ENCODE assay signal across 21 mouse cellular contexts in genomic region chr3:62379946-62380345, GRCm38 (mm10). TPM values are rescaled to one million over a fixed set of nuclear protein-coding genes. Genes with fewer than 3 reads are reported as not detected.
DNase-seq lines count a peak whose midpoint lies in the region; ATAC-seq and TF ChIP-seq lines count a peak whose summit lies in the region.
"Had no signal": no experiment of that assay in that cellular context is flagged by ENCODE, and none has a peak within 500 bp of the region (broad histone marks: within the 10 kb centered on the region; RNA-seq: fewer than 3 reads in every experiment).

No protein-coding gene starts in this region.

- H3K4me3 ChIP-seq in intestine, embryonic 16.5 days (ENCODE audit: low read length), result no peak overlapping the region
- no peak overlapping the region for H3K4me3 ChIP-seq in intestine, postnatal 0 days (ENCODE audit: low read depth, low read length)
- H3K4me3 ChIP-seq in neural tube, embryonic 11.5 days (ENCODE audit: low read depth, low read length), result no peak overlapping the region
- no peak overlapping the region for H3K4me3 ChIP-seq in neural tube, embryonic 15.5 days (replicated peaks)
- no peak overlapping the region for H3K4me3 ChIP-seq in lung, postnatal 0 days (ENCODE audit: low read depth, low read length)
- H3K4me3 ChIP-seq in hindbrain, embryonic 11.5 days (ENCODE audit: low read depth, low read length), result no peak overlapping the region
- H3K4me3 ChIP-seq in hindbrain, embryonic 13.5 days, result no peak overlapping the region
- H3K4me3 ChIP-seq: embryonic facial prominence, embryonic 10.5 days; forebrain, embryonic 15.5 days; hindbrain, embryonic 10.5 days had no signal

- H3K4me1 ChIP-seq in intestine, embryonic 16.5 days (ENCODE audit: control insufficient read depth, insufficient read depth, low read length), result peaks cover 8% of the 10 kb centered on the region; the same call in 1 of the 2 replicates
- H3K4me1 ChIP-seq in intestine, postnatal 0 days (replicated peaks; ENCODE audit: control insufficient read depth, insufficient read depth, low read length), result 0 out of 2 replicates have a peak, but pooled peaks cover 8% of the 10 kb centered on the region
- 0 out of 2 replicates have a peak, but pooled peaks cover 5% of the 10 kb centered on the region for H3K4me1 ChIP-seq in neural tube, embryonic 11.5 days (ENCODE audit: control insufficient read depth, insufficient read depth, low read length)
- H3K4me1 ChIP-seq in neural tube, embryonic 15.5 days, result 0 out of 2 replicates have a peak, but pooled peaks cover 3% of the 10 kb centered on the region
- no peaks in the 10 kb centered on the region for H3K4me1 ChIP-seq in lung, postnatal 0 days (ENCODE audit: insufficient read depth, low read depth, low read length)
- no peaks in the 10 kb centered on the region for H3K4me1 ChIP-seq in hindbrain, embryonic 11.5 days (replicated peaks; ENCODE audit: control insufficient read depth, insufficient read depth, low read length)
- H3K4me1 ChIP-seq in hindbrain, embryonic 13.5 days (replicated peaks), result no peaks in the 10 kb centered on the region
- H3K4me1 ChIP-seq: forebrain, embryonic 15.5 days had no signal

- TF ChIP-seq EP300 in lung, postnatal 0 days (IDR thresholded peaks at IDR 0.05), result peak; percentile 98

- no peak for DNase-seq in neural tube, embryonic 11.5 days (ENCODE audit: low spot score)
- peak; percentile 46 for DNase-seq in lung, postnatal 0 days (ENCODE audit: low spot score)
- DNase-seq in yolk sac, embryonic 10.5 days (ENCODE audit: low spot score), result peak; percentile 43
- DNase-seq in hindbrain, embryonic 11.5 days (ENCODE audit: low spot score), result no peak
- DNase-seq: adrenal gland, postnatal 36 days; cerebellum, adult 11-12 months; cerebellum, postnatal 14 days; kidney, adult 18-20 months; kidney, postnatal 25 days; layer of hippocampus, postnatal 36 days; midbrain, embryonic 14.5 days; right cerebral cortex, postnatal 14 days; spleen, adult 18-20 months; thymus, postnatal 14 days had no signal

- WGBS in intestine, embryonic 16.5 days, result 28% methylated on average over 5 of the region's 5 CpGs
- 29% methylated on average over 5 of the region's 5 CpGs for WGBS in intestine, postnatal 0 days
- 29% methylated on average over 5 of the region's 5 CpGs for WGBS in neural tube, embryonic 11.5 days
- 33% methylated on average over 5 of the region's 5 CpGs for WGBS in neural tube, embryonic 15.5 days
- WGBS in lung, postnatal 0 days, result 32% methylated on average over 5 of the region's 5 CpGs
- 69% methylated on average over 5 of the region's 5 CpGs for WGBS in hindbrain, embryonic 11.5 days
- WGBS in hindbrain, embryonic 13.5 days, result 70% methylated on average over 5 of the region's 5 CpGs

- H3K9ac ChIP-seq in intestine, embryonic 16.5 days (ENCODE audit: low read depth, low read length), result no peak overlapping the region
- no peak overlapping the region for H3K9ac ChIP-seq in intestine, postnatal 0 days (ENCODE audit: low read depth, low read length)
- no peak overlapping the region for H3K9ac ChIP-seq in neural tube, embryonic 11.5 days (ENCODE audit: low read length)
- H3K9ac ChIP-seq in neural tube, embryonic 15.5 days (replicated peaks), result no peak overlapping the region
- H3K9ac ChIP-seq in lung, postnatal 0 days (replicated peaks; ENCODE audit: low read depth), result no peak overlapping the region
- H3K9ac ChIP-seq in hindbrain, embryonic 11.5 days (ENCODE audit: low read depth, low read length), result no peak overlapping the region
- H3K9ac ChIP-seq in hindbrain, embryonic 13.5 days, result no peak overlapping the region
- H3K9ac ChIP-seq: forebrain, embryonic 15.5 days had no signal

- no peak overlapping the region for H3K27ac ChIP-seq in intestine, embryonic 16.5 days (ENCODE audit: low read length)
- no peak overlapping the region for H3K27ac ChIP-seq in intestine, postnatal 0 days (ENCODE audit: low read depth, low read length)
- no peak overlapping the region for H3K27ac ChIP-seq in neural tube, embryonic 11.5 days (ENCODE audit: low read depth, low read length)
- no peak overlapping the region for H3K27ac ChIP-seq in neural tube, embryonic 15.5 days (replicated peaks)
- peak overlapping the region; percentile 66; the same call in 1 of the 2 replicates for H3K27ac ChIP-seq in lung, postnatal 0 days (ENCODE audit: low read length)
- no peak overlapping the region for H3K27ac ChIP-seq in hindbrain, embryonic 11.5 days (ENCODE audit: low read depth, low read length)
- H3K27ac ChIP-seq in hindbrain, embryonic 13.5 days, result no peak overlapping the region
- H3K27ac ChIP-seq: embryonic facial prominence, embryonic 10.5 days; forebrain, embryonic 15.5 days; hindbrain, embryonic 10.5 days had no signal

- H3K27me3 ChIP-seq in intestine, embryonic 16.5 days (replicated peaks; ENCODE audit: control insufficient read depth, insufficient read depth, low read length), result no peaks in the 10 kb centered on the region
- no peaks in the 10 kb centered on the region for H3K27me3 ChIP-seq in intestine, postnatal 0 days (replicated peaks; ENCODE audit: control insufficient read depth, insufficient read depth, low read length)
- H3K27me3 ChIP-seq in neural tube, embryonic 11.5 days (ENCODE audit: control insufficient read depth, insufficient read depth, low read length), result no peaks in the 10 kb centered on the region
- H3K27me3 ChIP-seq in neural tube, embryonic 15.5 days (replicated peaks), result no peaks in the 10 kb centered on the region
- H3K27me3 ChIP-seq in lung, postnatal 0 days (replicated peaks; ENCODE audit: insufficient read depth, low read length), result no peaks in the 10 kb centered on the region
- H3K27me3 ChIP-seq in hindbrain, embryonic 11.5 days (ENCODE audit: control insufficient read depth, insufficient read depth, low read length), result no peaks in the 10 kb centered on the region
- H3K27me3 ChIP-seq in hindbrain, embryonic 13.5 days, result no peaks in the 10 kb centered on the region
- H3K27me3 ChIP-seq: forebrain, embryonic 15.5 days had no signal

- TF ChIP-seq CTCF in intestine, postnatal 0 days (IDR thresholded peaks at IDR 0.05; ENCODE audit: low read depth), result no peak
- TF ChIP-seq CTCF in lung, postnatal 0 days (IDR thresholded peaks at IDR 0.05), result no peak

- no peak overlapping the region for H3K4me2 ChIP-seq in intestine, embryonic 16.5 days (ENCODE audit: low read depth, low read length)
- no peak overlapping the region for H3K4me2 ChIP-seq in intestine, postnatal 0 days (replicated peaks; ENCODE audit: low read depth)
- no peak overlapping the region for H3K4me2 ChIP-seq in neural tube, embryonic 11.5 days (ENCODE audit: low read depth)
- no peak overlapping the region for H3K4me2 ChIP-seq in neural tube, embryonic 15.5 days
- H3K4me2 ChIP-seq in lung, postnatal 0 days (replicated peaks; ENCODE audit: low read depth, low read length), result no peak overlapping the region
- H3K4me2 ChIP-seq in hindbrain, embryonic 11.5 days (replicated peaks; ENCODE audit: low read depth, low read length), result no peak overlapping the region
- H3K4me2 ChIP-seq in hindbrain, embryonic 13.5 days, result no peak overlapping the region
- H3K4me2 ChIP-seq: forebrain, embryonic 15.5 days had no signal

- peak; percentile 10; the same call in 1 of the 2 replicates for ATAC-seq in intestine, embryonic 16.5 days
- ATAC-seq in intestine, postnatal 0 days, result no peak
- ATAC-seq in neural tube, embryonic 11.5 days (ENCODE audit: insufficient read depth, low FRiP score, low TSS enrichment), result peak; percentile 4; the same call in 1 of the 2 replicates
- no peak for ATAC-seq in neural tube, embryonic 15.5 days (ENCODE audit: low FRiP score)
- peak; percentile 92 for ATAC-seq in lung, postnatal 0 days
- no peak for ATAC-seq in hindbrain, embryonic 11.5 days (ENCODE audit: low FRiP score)
- no peak for ATAC-seq in hindbrain, embryonic 13.5 days (ENCODE audit: low FRiP score)
- ATAC-seq: forebrain, embryonic 15.5 days had no signal

- H3K9me3 ChIP-seq in intestine, embryonic 16.5 days (ENCODE audit: control insufficient read depth, low read length), result no peaks in the 10 kb centered on the region
- H3K9me3 ChIP-seq in intestine, postnatal 0 days (ENCODE audit: control insufficient read depth), result no peaks in the 10 kb centered on the region
- no peaks in the 10 kb centered on the region for H3K9me3 ChIP-seq in neural tube, embryonic 11.5 days (ENCODE audit: control insufficient read depth, low read length)
- no peaks in the 10 kb centered on the region for H3K9me3 ChIP-seq in neural tube, embryonic 15.5 days (replicated peaks)
- no peaks in the 10 kb centered on the region for H3K9me3 ChIP-seq in lung, postnatal 0 days (ENCODE audit: low read length)
- no peaks in the 10 kb centered on the region for H3K9me3 ChIP-seq in hindbrain, embryonic 11.5 days (ENCODE audit: control insufficient read depth, low read length)
- H3K9me3 ChIP-seq in hindbrain, embryonic 13.5 days, result no peaks in the 10 kb centered on the region
- H3K9me3 ChIP-seq: embryonic facial prominence, embryonic 10.5 days; forebrain, embryonic 15.5 days; hindbrain, embryonic 10.5 days had no signal

- H3K36me3 ChIP-seq in intestine, embryonic 16.5 days (ENCODE audit: control insufficient read depth, insufficient read depth, low read length), result no peaks in the 10 kb centered on the region
- H3K36me3 ChIP-seq in intestine, postnatal 0 days (ENCODE audit: control insufficient read depth, insufficient read depth), result peaks cover 14% of the 10 kb centered on the region; the same call in 1 of the 2 replicates
- no peaks in the 10 kb centered on the region for H3K36me3 ChIP-seq in neural tube, embryonic 11.5 days (ENCODE audit: control insufficient read depth, insufficient read depth, low read length)
- no peaks in the 10 kb centered on the region for H3K36me3 ChIP-seq in neural tube, embryonic 15.5 days
- no peaks in the 10 kb centered on the region; the same call in 1 of the 2 replicates for H3K36me3 ChIP-seq in lung, postnatal 0 days (ENCODE audit: insufficient read depth, low read length)
- H3K36me3 ChIP-seq in hindbrain, embryonic 11.5 days (ENCODE audit: control insufficient read depth, insufficient read depth, low read length), result no peaks in the 10 kb centered on the region
- H3K36me3 ChIP-seq in hindbrain, embryonic 13.5 days, result 0 out of 2 replicates have a peak, but pooled peaks cover 4% of the 10 kb centered on the region
- H3K36me3 ChIP-seq: embryonic facial prominence, embryonic 10.5 days; forebrain, embryonic 15.5 days; hindbrain, embryonic 10.5 days had no signal

RNA-seq across cellular contexts. Expression of gene Arhgef26, which starts 41.8 kb away (rescaled TPM):
- polyA plus RNA-seq in intestine, embryonic 16.5 days (2015; fragmentation: Nextera tagmentation; extraction: Ambion mirVana), result 12.9 and 13.5 TPM in 2 replicates
- 13.0 and 15.7 TPM in 2 replicates for polyA plus RNA-seq in intestine, postnatal 0 days (2015; fragmentation: Nextera tagmentation; extraction: Ambion mirVana)
- polyA plus RNA-seq in neural tube, embryonic 11.5 days (2014; fragmentation: Nextera tagmentation; extraction: Ambion mirVana), result 11.4 and 12.5 TPM in 2 replicates
- polyA plus RNA-seq in neural tube, embryonic 15.5 days (2015; fragmentation: Nextera tagmentation; extraction: Ambion mirVana), result 13.9 and 14.7 TPM in 2 replicates
- polyA plus RNA-seq in lung, postnatal 0 days (2015; fragmentation: Nextera tagmentation; extraction: Ambion mirVana), result 34.4 and 36.9 TPM in 2 replicates
- polyA plus RNA-seq in hindbrain, embryonic 11.5 days (2014; fragmentation: Nextera tagmentation; extraction: Ambion mirVana), result 7.4 and 9.1 TPM in 2 replicates
- polyA plus RNA-seq in hindbrain, embryonic 13.5 days (2015; fragmentation: Nextera tagmentation; extraction: Ambion mirVana), result 11.8 and 14.2 TPM in 2 replicates

Comparison
In these comparisons a context has a peak if more than half of its experiments do, and no peak if none do; other contexts are left out.
1. ATAC-seq: peak in intestine, embryonic 16.5 days (single experiment), neural tube, embryonic 11.5 days (single experiment) and lung, postnatal 0 days (single experiment); none in intestine, postnatal 0 days (single experiment), neural tube, embryonic 15.5 days (single experiment), hindbrain, embryonic 11.5 days (single experiment) and hindbrain, embryonic 13.5 days (single experiment).
2. DNase-seq: peak in lung, postnatal 0 days (single experiment) and yolk sac, embryonic 10.5 days (single experiment); none in neural tube, embryonic 11.5 days (single experiment) and hindbrain, embryonic 11.5 days (single experiment).